In the genomic region with DNA sequence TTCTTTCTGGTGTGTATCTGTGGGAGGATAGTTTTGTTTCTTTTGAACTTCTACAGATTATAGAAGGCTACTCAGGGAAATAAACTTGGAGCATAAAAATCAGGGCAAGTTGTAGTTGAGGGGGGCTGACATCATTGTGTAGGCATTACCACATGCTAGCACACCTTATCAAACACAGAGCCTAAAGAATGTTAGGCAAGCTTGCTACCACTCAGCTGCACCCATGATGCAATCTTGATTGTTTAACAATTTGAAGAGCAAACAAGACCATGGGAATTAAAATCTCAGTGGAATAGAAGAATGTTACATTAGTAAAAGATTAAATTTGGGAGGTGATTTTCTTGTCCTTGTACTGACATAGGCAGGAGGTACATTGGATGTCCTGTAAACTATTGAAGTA, we compare ENCODE assay signal across 11 mouse cellular contexts. TPM values are rescaled to one million over a fixed set of nuclear protein-coding genes. Genes with fewer than 3 reads are reported as not detected.
DNase-seq lines count a peak whose midpoint lies in the region; ATAC-seq and TF ChIP-seq lines count a peak whose summit lies in the region.
"Had no signal": no experiment of that assay in that cellular context is flagged by ENCODE, and none has a peak within 500 bp of the region (broad histone marks: within the 10 kb centered on the region; RNA-seq: fewer than 3 reads in every experiment).

No protein-coding gene starts in this region.

- intact Hi-C loops in heart, postnatal 14 days (cut with DNase I), result no loop called here

- no peak for TF ChIP-seq CTCF in lung, embryonic 14.5 days (IDR thresholded peaks at IDR 0.05; ENCODE audit: low read depth)

- no peak for DNase-seq in heart, postnatal 14 days
- peak; percentile 13 for DNase-seq in lung, embryonic 14.5 days
- DNase-seq in lung, postnatal 10 days, result no peak
- DNase-seq in hindbrain, embryonic 10.5 days (ENCODE audit: low spot score), result no peak
- DNase-seq: cerebellum, adult 18-20 months had no signal

- no peak overlapping the region for H3K4me3 ChIP-seq in heart, embryonic 15.5 days
- H3K4me3 ChIP-seq in lung, embryonic 14.5 days (ENCODE audit: low read depth, low read length), result no peak overlapping the region
- H3K4me3 ChIP-seq in liver, embryonic 15.5 days (replicated peaks), result no peak overlapping the region
- no peak overlapping the region for H3K4me3 ChIP-seq in myocyte
- H3K4me3 ChIP-seq in hindbrain, embryonic 10.5 days, result no peak overlapping the region
- H3K4me3 ChIP-seq: forebrain, embryonic 13.5 days; limb, embryonic 15.5 days; midbrain, embryonic 12.5 days had no signal

- H3K9ac ChIP-seq in heart, embryonic 15.5 days, result no peak overlapping the region
- no peak overlapping the region for H3K9ac ChIP-seq in lung, embryonic 14.5 days
- H3K9ac ChIP-seq in liver, embryonic 15.5 days, result no peak overlapping the region
- H3K9ac ChIP-seq: forebrain, embryonic 13.5 days; limb, embryonic 15.5 days; midbrain, embryonic 12.5 days had no signal

- no peaks in the 10 kb centered on the region for H3K27me3 ChIP-seq in heart, embryonic 15.5 days
- no peaks in the 10 kb centered on the region for H3K27me3 ChIP-seq in lung, embryonic 14.5 days (ENCODE audit: insufficient read depth, low read length)
- no peaks in the 10 kb centered on the region for H3K27me3 ChIP-seq in liver, embryonic 15.5 days
- H3K27me3 ChIP-seq in myocyte (ENCODE audit: control insufficient read depth, insufficient read depth, insufficient read length), result no peaks in the 10 kb centered on the region
- H3K27me3 ChIP-seq in hindbrain, embryonic 10.5 days (ENCODE audit: insufficient read depth, poor library complexity, severe bottlenecking), result no peaks in the 10 kb centered on the region
- H3K27me3 ChIP-seq: forebrain, embryonic 13.5 days; limb, embryonic 15.5 days; midbrain, embryonic 12.5 days had no signal

- no peak overlapping the region for H3K4me2 ChIP-seq in heart, embryonic 15.5 days
- no peak overlapping the region for H3K4me2 ChIP-seq in lung, embryonic 14.5 days
- H3K4me2 ChIP-seq in liver, embryonic 15.5 days, result no peak overlapping the region
- peak overlapping the region; percentile 81 for H3K4me2 ChIP-seq in myocyte (ENCODE audit: low read depth)
- H3K4me2 ChIP-seq: forebrain, embryonic 13.5 days; limb, embryonic 15.5 days; midbrain, embryonic 12.5 days had no signal

- H3K79me2 ChIP-seq in myocyte (ENCODE audit: control insufficient read depth, insufficient read depth), result peaks cover 76% of the 10 kb centered on the region

- no peak for TF ChIP-seq POLR2A in myocyte (IDR thresholded peaks at IDR 0.05; ENCODE audit: insufficient read length, low read depth)

- H3K4me1 ChIP-seq in heart, embryonic 15.5 days (replicated peaks), result peaks cover 20% of the 10 kb centered on the region
- H3K4me1 ChIP-seq in lung, embryonic 14.5 days (ENCODE audit: insufficient read depth), result peaks cover 11% of the 10 kb centered on the region
- H3K4me1 ChIP-seq in liver, embryonic 15.5 days (replicated peaks), result peaks cover 21% of the 10 kb centered on the region; the same call in 1 of the 2 replicates
- peaks cover 27% of the 10 kb centered on the region for H3K4me1 ChIP-seq in hindbrain, embryonic 10.5 days (replicated peaks)

- no peaks in the 10 kb centered on the region for H3K36me3 ChIP-seq in heart, embryonic 15.5 days
- no peaks in the 10 kb centered on the region for H3K36me3 ChIP-seq in lung, embryonic 14.5 days (ENCODE audit: insufficient read depth)
- no peaks in the 10 kb centered on the region for H3K36me3 ChIP-seq in liver, embryonic 15.5 days (replicated peaks)
- no peaks in the 10 kb centered on the region for H3K36me3 ChIP-seq in myocyte (ENCODE audit: control insufficient read depth, insufficient read depth)
- H3K36me3 ChIP-seq in hindbrain, embryonic 10.5 days, result no peaks in the 10 kb centered on the region
- H3K36me3 ChIP-seq: limb, embryonic 15.5 days; midbrain, embryonic 12.5 days had no signal

- peak overlapping the region; percentile 95 for H3K27ac ChIP-seq in heart, embryonic 15.5 days
- peak overlapping the region; percentile 13; the same call in 1 of the 2 replicates for H3K27ac ChIP-seq in lung, embryonic 14.5 days (ENCODE audit: low read depth)
- H3K27ac ChIP-seq in liver, embryonic 15.5 days (replicated peaks), result peak overlapping the region; percentile 90; the same call in 1 of the 2 replicates
- H3K27ac ChIP-seq in hindbrain, embryonic 10.5 days, result no peak overlapping the region
- H3K27ac ChIP-seq: forebrain, embryonic 13.5 days; limb, embryonic 15.5 days had no signal

- no peak for ATAC-seq in heart, embryonic 15.5 days (replicated peaks; ENCODE audit: insufficient number of reproducible peaks, insufficient read depth, low FRiP score, low read depth)
- ATAC-seq in lung, embryonic 14.5 days (ENCODE audit: insufficient read depth), result no peak
- no peak for ATAC-seq in liver, embryonic 15.5 days (ENCODE audit: insufficient read depth)
- ATAC-seq: forebrain, embryonic 13.5 days had no signal

- H3ac ChIP-seq in myocyte (ENCODE audit: control insufficient read depth, insufficient read length), result no peak overlapping the region

- H3K9me3 ChIP-seq in heart, embryonic 15.5 days (replicated peaks), result no peaks in the 10 kb centered on the region
- H3K9me3 ChIP-seq in lung, embryonic 14.5 days (ENCODE audit: low read depth, low read length), result no peaks in the 10 kb centered on the region
- no peaks in the 10 kb centered on the region for H3K9me3 ChIP-seq in liver, embryonic 15.5 days (replicated peaks)
- H3K9me3 ChIP-seq in hindbrain, embryonic 10.5 days, result no peaks in the 10 kb centered on the region
- H3K9me3 ChIP-seq: forebrain, embryonic 13.5 days; limb, embryonic 15.5 days; midbrain, embryonic 12.5 days had no signal

TF ChIP-seq in myocyte, 11 proteins besides CTCF, POLR2A, EP300 and RAD21:
- TF ChIP-seq REST (IDR thresholded peaks at IDR 0.05; ENCODE audit: insufficient read depth, insufficient read length) (no peak), TCF3 (IDR thresholded peaks at IDR 0.05; ENCODE audit: insufficient read length, low read depth) (no peak), CEBPB (IDR thresholded peaks at IDR 0.05; ENCODE audit: insufficient read depth, poor library complexity, severe bottlenecking) (peak; percentile 69)

RNA-seq across cellular contexts. Expression of a gene that starts 18.4 kb away (rescaled TPM):
- polyA plus RNA-seq in heart, embryonic 15.5 days (2015; fragmentation: Nextera tagmentation; extraction: Ambion mirVana), result 4.8 and 5.4 TPM in 2 replicates
- 10 to 100 TPM; 28.1 to 28.8 TPM for total RNA-seq in heart, postnatal 14 days (2021)
- polyA plus RNA-seq in lung, embryonic 14.5 days (2014; fragmentation: Nextera tagmentation; extraction: Ambion mirVana), result 5.1 and 5.3 TPM in 2 replicates
- 0.32 and 0.53 TPM in 2 replicates for polyA plus RNA-seq in liver, embryonic 15.5 days (2015; fragmentation: Nextera tagmentation; extraction: Ambion mirVana)
- 9.6 TPM for polyA plus RNA-seq in myocyte (2012; fragmentation: generic; extraction: Trizol)
- polyA plus RNA-seq in hindbrain, embryonic 10.5 days (2016; fragmentation: Nextera tagmentation; extraction: Ambion mirVana), result 1.2 and 1.6 TPM in 2 replicates
